Mouse (Mus musculus): ENCODE results near the gene Chrna7.

Gene Chrna7

DNA sequence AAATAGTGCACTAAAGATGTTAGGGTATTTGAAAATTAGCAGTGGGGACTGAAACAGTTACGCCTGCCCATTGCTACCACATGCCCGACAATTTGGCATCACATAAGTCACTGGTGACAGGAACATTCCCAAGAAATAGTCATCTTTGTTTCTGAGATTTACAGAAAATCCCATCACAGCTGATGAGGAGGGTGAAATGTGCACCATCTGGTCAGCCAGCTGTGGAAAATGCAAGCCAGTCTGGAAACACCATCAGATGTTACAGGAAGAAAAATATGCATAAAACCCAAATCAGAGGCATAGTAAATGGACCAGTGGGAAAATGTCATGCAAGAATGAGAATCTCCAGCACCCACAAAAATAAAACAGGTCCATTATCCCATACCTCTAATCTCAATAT, 151.4 kb downstream of the Chrna7 start:
- no peak for DNase-seq

Measured in cerebellum, postnatal 14 days (tissue).